In the genomic region with DNA sequence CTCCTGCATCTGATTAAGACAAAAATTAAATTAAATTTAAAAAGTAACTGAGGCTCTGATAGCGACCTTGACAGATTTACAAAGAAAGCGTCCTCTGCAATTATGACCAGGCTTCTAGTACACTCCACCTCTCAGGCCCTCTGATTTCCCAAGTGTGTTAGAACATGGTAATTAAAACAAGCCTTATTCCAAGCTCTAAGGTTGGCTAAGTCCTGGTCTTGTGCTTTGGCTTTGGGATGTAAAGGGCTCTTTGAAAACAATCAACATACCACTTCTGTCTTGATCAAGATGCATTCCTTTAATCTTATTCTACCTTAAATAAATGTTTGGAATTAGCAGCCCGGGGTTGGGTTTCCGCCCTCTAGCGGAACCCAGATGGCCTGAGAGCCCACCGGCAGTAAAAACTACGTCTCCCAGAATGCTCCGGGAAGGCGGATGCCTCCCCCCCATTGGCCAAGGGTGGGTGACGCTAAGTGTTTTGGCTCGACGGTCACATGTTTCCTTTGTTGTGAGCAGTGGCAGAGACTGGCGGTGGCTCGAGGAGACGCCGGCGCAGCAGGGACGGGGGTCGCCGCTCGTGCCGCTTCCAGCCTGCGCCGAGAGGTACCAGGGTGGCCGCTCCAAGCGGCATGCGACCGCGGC, we compare ENCODE assay signal across 1 mouse cellular context.
TF ChIP-seq lines count a peak whose summit lies in the region.

Gene Klhl24 (plus strand): TSS at position 474 of the 642 bp plus-strand sequence.

TF ChIP-seq in MEL, 35 proteins besides CTCF, POLR2A, EP300 and RAD21 (continued from another document):
- TF ChIP-seq RCOR1 (IDR thresholded peaks at IDR 0.05; ENCODE audit: low read depth, low read length) (no peak), MAZ (IDR thresholded peaks at IDR 0.05; ENCODE audit: low read depth, low read length) (no peak), E2F4 (IDR thresholded peaks at IDR 0.05; ENCODE audit: borderline replicate concordance, low read depth, low read length) (no peak), BHLHE40 (IDR thresholded peaks at IDR 0.05; ENCODE audit: borderline replicate concordance, low read depth, low read length) (no peak), ETS1 (IDR thresholded peaks at IDR 0.05; ENCODE audit: low read depth, low read length) (no peak; the same call in 1 of the 2 replicates), HCFC1 (IDR thresholded peaks at IDR 0.05; ENCODE audit: low read depth, low read length) (peak; percentile 99), MAFK (IDR thresholded peaks at IDR 0.05; ENCODE audit: borderline replicate concordance, low read depth, low read length) (no peak), USF1 (IDR thresholded peaks at IDR 0.05; ENCODE audit: low read depth, low read length) (peak; percentile 92), CHD1 (IDR thresholded peaks at IDR 0.05; ENCODE audit: low read depth, low read length) (no peak)
